Mouse (Mus musculus) heart, adult 8-10 months (tissue): ENCODE measurements around the gene Cyp2ab1. TPM values are rescaled to one million over a fixed set of nuclear protein-coding genes. Genes with fewer than 3 reads are reported as not detected.
"Not testable (repeated sequence)": the region's sequence is repeated elsewhere in the genome, so short reads cannot be mapped to it uniquely, and the experiment has no call there.

Source experiments
- DNase-seq: peaks from one replicate; pipeline ENCODE4 v3.0.0; 2022; ENCODE audit warnings: low spot score
- total RNA-seq, 4 experiments: library from RNA; stranded (reverse); gene quantifications; 2 replicates each; pipeline ENCODE4 v1.2.4; 2022

Gene Cyp2ab1
- total RNA-seq, result 1 to 10 TPM in 1 of 4 experiments, under 1 TPM in 3; 0.13 to 1.2 (median 0.54) TPM

- peak; percentile 30 for DNase-seq
Observed at GRCm38 (mm10) chr16:20325286-20325685, at the start of gene Cyp2ab1. Gene Cyp2ab1, minus strand, starts transcription at chr16:20325404.

GRCm38 (mm10) chr16:20371731-20372130, 46.5 kb upstream of the Cyp2ab1 start:
- DNase-seq, result no peak

DNA sequence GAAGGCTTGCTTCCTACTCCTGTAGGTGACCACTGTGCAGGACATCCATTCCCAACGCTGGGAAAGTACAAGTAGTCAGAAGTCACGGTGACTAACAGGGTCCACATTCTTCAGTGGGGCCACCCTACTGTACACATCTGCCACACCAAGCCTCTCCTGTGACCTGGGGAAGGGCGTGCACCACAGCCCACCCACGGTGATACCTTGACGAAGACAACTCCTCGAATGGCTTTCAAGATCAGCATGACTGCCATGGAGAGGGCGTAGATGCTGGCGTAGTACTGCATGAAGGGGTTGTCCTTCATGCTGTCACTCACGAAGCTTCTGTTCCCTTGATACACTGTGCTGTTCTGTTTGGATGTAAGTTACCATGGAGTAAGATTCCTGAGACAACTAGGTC, 43.0 kb upstream of the Cyp2ab1 start:
- DNase-seq, result no peak

- no peak for DNase-seq
Observed at GRCm38 (mm10) chr16:20362121-20362520, 36.9 kb upstream of the Cyp2ab1 start.

DNA sequence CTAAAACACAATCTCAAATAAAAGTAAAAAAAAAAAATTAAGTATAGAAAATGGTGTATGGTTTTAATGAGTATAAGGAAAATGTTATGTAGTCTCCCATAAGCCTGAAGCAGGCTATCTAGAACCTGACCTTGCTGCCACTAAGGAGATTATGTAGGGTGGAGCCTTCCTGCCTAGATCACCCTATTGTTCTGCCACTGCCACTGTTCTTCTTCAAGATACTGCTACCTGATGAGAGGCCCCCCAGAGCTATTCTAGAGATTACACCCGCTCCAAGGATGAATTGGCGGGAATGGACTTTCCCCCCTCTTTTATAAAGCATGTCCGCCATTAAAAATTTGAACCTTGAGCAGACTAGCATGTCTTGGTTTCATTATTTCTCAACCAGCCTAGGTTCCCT, 36.3 kb upstream of the Cyp2ab1 start:
- not testable (repeated sequence) for DNase-seq

DNA sequence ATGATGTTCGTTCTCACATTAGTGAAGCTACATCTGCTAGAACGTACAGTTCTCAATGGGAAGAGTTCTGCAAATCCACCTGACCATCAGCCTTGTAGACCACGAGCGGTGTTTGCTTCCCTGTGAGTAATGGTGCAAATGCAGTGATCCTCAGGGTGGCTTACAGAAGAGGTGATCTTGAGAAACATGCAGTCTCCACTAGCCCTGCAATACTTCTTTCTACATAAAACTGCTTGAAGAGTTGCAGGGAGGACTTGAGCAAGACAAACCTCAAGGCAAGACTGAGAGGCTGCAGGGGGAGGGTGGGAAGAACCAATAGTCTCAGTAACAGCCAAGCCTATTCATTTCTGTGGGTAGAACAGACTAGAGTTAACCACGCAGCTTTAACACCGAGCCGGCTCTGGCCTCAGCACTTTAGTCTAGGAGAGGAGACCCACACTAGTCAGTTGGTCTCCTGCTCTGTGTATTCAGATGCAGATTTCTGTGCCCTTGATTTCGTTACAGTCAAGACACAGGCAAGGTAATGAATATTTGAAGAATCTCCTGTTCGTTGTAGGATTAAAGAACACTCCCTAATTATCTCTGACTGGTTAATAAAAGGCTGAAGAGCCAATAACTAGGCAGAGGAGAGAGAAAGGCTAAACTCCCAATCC, 34.6 kb upstream of the Cyp2ab1 start:
- no peak for DNase-seq

DNA sequence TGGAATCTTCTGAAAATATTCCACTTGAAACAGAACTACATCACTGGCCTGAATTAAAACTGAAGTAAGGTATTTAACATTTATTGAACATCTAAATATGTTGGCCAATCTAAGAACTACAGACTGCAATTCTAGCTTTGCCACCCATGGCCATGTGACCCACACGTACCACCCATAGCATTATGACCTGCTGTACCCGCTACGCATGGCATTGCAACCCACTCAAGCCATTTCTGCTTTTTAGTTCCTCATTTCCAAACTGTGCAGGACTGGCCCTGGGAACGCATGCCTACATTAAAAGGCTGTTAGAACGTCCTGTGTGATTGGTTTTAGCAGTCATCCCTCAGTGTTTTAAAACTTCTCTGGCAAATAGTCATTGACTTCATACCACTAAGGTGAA, 32.6 kb upstream of the Cyp2ab1 start:
- peak; percentile 11 for DNase-seq

DNA sequence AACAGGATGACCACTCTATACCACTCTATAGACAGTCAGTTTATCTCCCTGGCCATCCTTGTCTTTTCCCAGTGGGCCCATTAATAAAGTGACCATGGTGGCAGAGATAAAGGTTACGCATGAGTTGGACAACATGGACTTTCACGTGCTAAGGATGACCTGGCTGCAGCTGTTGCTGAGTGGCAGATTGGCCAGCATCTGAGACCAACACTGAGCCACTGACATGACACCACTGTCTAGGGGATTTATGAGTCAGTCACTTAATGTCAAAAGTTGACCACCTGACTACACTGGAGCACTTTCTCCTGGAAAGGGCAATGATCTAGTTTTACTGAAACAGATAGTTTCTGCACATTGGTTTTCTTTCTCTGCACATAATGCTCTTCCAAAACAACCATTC, 29.6 kb upstream of the Cyp2ab1 start:
- DNase-seq, result no peak

- no peak for DNase-seq
Observed at GRCm38 (mm10) chr16:20354011-20354410, 28.8 kb upstream of the Cyp2ab1 start.

- DNase-seq, result no peak
Observed at GRCm38 (mm10) chr16:20345464-20345863, 20.3 kb upstream of the Cyp2ab1 start.

- DNase-seq, result no peak
Observed at GRCm38 (mm10) chr16:20338616-20339015, 13.4 kb upstream of the Cyp2ab1 start.

DNA sequence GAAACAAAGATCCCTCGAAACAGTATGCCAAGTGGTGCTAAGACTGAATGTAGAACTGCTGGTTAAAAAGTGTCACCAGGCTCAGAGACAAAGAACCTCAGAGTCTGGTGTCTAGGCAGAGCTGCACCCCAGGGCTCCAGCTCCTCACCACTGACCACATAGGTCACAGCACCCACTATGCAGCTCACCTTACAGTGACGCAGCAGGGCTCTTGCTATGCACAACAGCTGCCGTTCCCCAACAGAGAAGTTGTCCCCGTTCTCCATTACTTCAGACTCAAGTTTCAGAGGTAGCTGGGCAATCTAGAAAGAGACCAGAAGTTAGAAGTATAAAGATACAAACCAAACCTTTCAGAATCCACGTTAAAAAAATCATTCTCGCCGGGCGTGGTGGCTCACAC, 9.7 kb upstream of the Cyp2ab1 start:
- no peak for DNase-seq

GRCm38 (mm10) chr16:20328306-20328705, 3.1 kb upstream of the Cyp2ab1 start:
- no peak for DNase-seq

- peak; percentile 9 for DNase-seq
Observed at GRCm38 (mm10) chr16:20323907-20324306, 1.3 kb downstream of the Cyp2ab1 start.

DNA sequence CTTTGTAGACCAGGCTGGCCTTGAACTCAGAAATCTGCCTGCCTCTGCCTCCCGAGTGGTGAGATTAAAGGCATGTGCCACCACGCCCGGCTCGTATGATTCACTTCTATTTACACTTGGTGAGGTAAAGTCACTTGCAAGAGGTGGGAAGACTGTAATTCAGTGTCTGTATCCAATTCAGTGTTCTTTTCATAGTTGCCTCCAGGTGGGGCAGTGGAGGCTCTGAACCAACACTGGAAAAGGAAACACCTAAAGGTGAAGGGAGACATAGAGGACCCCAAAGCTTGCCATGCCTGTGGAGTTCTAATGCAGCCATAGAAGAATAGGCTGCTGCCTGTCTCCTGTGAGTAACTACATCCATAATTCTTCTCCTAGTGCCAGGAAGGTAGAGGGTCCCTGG, 2.9 kb downstream of the Cyp2ab1 start:
- DNase-seq, result no peak

- DNase-seq, result no peak
Observed at GRCm38 (mm10) chr16:20316770-20317169, 8.4 kb downstream of the Cyp2ab1 start.

DNA sequence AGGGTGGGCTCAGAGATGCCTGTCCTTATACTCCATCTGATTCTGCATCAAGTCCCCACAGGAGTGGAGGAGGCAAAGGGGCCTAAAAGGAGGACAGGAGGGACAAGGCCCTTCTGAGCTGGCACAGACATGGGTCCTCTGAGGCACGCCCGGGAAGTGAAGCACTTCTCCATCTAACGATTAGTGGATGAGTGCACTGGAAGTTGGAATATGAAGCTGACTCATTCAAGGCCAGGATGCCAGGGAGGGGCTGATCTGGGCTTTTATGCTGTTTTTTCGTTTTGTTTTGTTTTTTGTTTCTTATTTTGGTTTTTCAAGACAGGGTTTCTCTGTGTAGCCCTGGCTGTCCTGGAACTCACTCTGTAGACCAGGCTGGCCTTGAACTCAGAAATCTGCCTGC, 9.9 kb downstream of the Cyp2ab1 start:
- DNase-seq, result no peak

DNA sequence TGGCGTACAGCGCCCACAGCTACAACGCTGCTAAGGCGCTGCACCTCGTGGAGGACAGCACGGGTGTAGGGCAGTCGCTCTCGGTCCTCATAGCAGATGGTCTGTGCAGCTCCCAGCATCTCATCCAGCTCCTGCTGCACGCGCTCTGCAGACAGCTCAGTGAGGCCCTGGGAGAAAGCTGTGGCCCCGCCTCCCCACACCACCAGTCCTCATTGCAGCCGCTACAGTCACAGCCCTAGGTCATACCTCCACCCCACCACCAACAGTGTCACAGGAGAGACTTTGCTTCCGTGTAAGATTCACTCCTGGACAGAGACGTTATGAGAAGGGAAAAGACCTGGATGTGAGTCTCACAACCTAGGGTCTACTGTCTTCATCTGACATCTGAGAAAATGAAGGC, 12.9 kb downstream of the Cyp2ab1 start:
- DNase-seq, result no peak

GRCm38 (mm10) chr16:20301770-20302649, 23.2 kb downstream of the Cyp2ab1 start, which contains the start of gene Parl:
Gene Parl, minus strand, starts transcription at chr16:20302387.
- peak; percentile 73 for DNase-seq

GRCm38 (mm10) chr16:20300076-20300475, 25.1 kb downstream of the Cyp2ab1 start:
- no peak for DNase-seq

GRCm38 (mm10) chr16:20280238-20280637, 45.0 kb downstream of the Cyp2ab1 start:
- no peak for DNase-seq

DNA sequence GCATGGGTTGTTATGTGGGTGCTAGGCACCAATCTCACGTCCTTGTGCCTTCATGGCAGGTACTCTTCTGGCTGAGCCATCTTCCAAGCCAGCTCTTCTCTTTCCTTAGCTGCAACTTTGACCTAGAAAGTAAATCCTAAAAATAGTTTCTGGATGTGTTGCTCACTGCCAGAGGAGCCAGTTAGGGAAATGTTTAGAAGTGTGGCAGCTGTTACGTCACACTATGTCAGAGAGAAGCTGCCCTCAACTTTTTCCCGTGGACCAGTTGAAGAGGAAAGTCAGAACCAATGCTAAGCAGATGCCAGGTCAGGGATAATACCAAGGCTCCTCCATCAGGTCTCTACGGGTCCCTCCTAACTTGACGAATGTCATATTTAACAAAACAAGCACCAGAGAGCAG, 45.8 kb downstream of the Cyp2ab1 start:
- DNase-seq, result peak; percentile 24

DNA sequence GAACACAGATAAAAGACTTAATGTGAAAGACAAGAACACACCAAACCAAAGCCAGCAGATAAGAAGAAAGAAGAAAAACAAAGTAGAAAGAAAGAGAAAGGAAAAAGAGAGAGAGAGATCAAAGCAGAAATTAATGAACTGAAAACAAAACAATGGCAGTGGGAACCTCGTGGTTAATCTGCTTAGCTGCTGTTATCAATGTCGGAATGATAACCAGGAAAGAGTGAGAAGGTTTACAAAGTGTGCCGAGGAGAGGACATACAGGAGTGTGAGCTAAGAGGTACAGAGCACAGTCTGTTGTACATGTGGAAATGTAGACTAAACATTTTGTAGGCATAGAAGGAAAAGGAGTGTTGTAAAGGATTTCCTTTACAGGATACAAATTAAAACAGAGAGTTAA, 52.2 kb downstream of the Cyp2ab1 start:
- DNase-seq, result no peak
